Mouse (Mus musculus) urinary bladder, adult 2 months (tissue): ENCODE measurements around the gene Trim2. TPM values are rescaled to one million over a fixed set of nuclear protein-coding genes. Genes with fewer than 3 reads are reported as not detected.

Source experiments
- DNase-seq: peaks from one replicate; pipeline ENCODE4 v3.0.0; 2022; ENCODE audit warnings: low spot score
- polyA plus RNA-seq: library from polyadenylated mRNA; depleted of rRNA; stranded (reverse); fragments of >200 nt; gene quantifications from 2 replicates; pipeline ENCODE4 v1.2.3, GENCODE M21; 2012

The Trim2 gene
- polyA plus RNA-seq, 1 experiment, result 6.6 TPM

- DNase-seq, result no peak
Observed at GRCm38 (mm10) chr3:84219720-84220273, 86.9 kb downstream of the Trim2 start.

GRCm38 (mm10) chr3:84219166-84219710 is 87.4 kb downstream of the Trim2 start:
- DNase-seq, result no peak

GRCm38 (mm10) chr3:84218498-84218897 is 88.2 kb downstream of the Trim2 start:
- no peak for DNase-seq

- DNase-seq, result no peak
Observed at GRCm38 (mm10) chr3:84217961-84218351, 88.7 kb downstream of the Trim2 start.

- no peak for DNase-seq
Observed at GRCm38 (mm10) chr3:84217118-84217960, 89.3 kb downstream of the Trim2 start.

GRCm38 (mm10) chr3:84215743-84216360 is 90.8 kb downstream of the Trim2 start:
- DNase-seq, result no peak

GRCm38 (mm10) chr3:84215253-84215652 is 91.4 kb downstream of the Trim2 start:
- DNase-seq, result no peak

- no peak for DNase-seq
Observed at GRCm38 (mm10) chr3:84214501-84214900, 92.2 kb downstream of the Trim2 start.

- DNase-seq, result no peak
Observed at GRCm38 (mm10) chr3:84211340-84211875, 95.3 kb downstream of the Trim2 start.

- no peak for DNase-seq
Observed at GRCm38 (mm10) chr3:84208917-84209513, 97.7 kb downstream of the Trim2 start.

GRCm38 (mm10) chr3:84208475-84208874 is 98.2 kb downstream of the Trim2 start:
- DNase-seq, result no peak

- DNase-seq, result no peak
Observed at GRCm38 (mm10) chr3:84207366-84207765, 99.3 kb downstream of the Trim2 start.

- DNase-seq, result no peak
Observed at GRCm38 (mm10) chr3:84206106-84206505, 100.6 kb downstream of the Trim2 start.

GRCm38 (mm10) chr3:84205650-84206049 is 101.0 kb downstream of the Trim2 start:
- DNase-seq, result no peak

GRCm38 (mm10) chr3:84204640-84205039 is 102.0 kb downstream of the Trim2 start:
- DNase-seq, result no peak

GRCm38 (mm10) chr3:84200559-84201420 is 105.9 kb downstream of the Trim2 start:
- no peak for DNase-seq

- no peak for DNase-seq
Observed at GRCm38 (mm10) chr3:84199516-84199915, 107.2 kb downstream of the Trim2 start.

GRCm38 (mm10) chr3:84198229-84198628 is 108.4 kb downstream of the Trim2 start:
- DNase-seq, result no peak

GRCm38 (mm10) chr3:84193881-84194280 is 112.8 kb downstream of the Trim2 start:
- DNase-seq, result no peak

- no peak for DNase-seq
Observed at GRCm38 (mm10) chr3:84191141-84191881, 115.4 kb downstream of the Trim2 start.
